Mouse (Mus musculus): Measurements from ENCODE around the gene Capn5.

Capn5 gene

GRCm38 (mm10) chr7:98104481-98105435, 73.3 kb downstream of the Capn5 start:
- DNase-seq: no peak

DNA sequence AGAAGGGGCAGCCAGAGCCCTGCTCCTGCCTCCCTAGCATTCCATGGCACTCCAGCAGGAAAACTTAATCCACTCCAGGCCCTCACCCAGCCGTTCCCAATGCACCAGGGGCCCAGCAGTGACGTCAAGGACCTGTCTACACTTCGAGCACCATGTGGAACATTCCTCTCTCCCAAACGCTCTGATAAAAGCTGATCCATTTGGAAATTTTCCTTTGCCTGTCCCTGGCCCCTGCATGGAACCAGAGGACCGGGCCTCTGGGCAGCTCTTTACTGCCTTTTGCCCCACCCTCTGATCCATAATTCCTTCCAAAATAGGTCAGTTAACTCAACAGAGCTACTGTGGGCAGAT, 74.2 kb downstream of the Capn5 start:
- DNase-seq: no peak

GRCm38 (mm10) chr7:98103002-98103941, 74.8 kb downstream of the Capn5 start:
- peak; percentile 72 for DNase-seq

DNA sequence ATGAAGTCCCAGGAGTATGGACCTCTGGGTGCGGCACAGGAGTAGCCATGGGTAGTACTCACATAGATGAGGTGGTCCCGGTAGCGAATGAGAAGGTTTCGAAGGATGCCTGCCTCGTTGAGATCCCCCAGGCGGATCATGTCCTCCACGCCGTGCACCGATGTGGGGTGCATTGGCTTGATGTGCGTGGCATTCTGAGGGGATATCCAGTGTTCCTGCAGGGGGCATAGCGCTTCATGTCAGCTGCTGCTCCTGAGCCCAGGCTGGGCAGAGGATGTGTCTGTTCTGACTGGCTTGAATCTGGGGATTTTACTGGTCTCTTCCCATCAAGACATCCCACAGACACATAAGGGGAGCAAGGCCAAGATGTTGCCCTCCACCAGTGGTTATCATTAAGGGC, 75.6 kb downstream of the Capn5 start:
- DNase-seq: no peak

GRCm38 (mm10) chr7:98097557-98097956, 80.5 kb downstream of the Capn5 start:
- no peak for DNase-seq

DNA sequence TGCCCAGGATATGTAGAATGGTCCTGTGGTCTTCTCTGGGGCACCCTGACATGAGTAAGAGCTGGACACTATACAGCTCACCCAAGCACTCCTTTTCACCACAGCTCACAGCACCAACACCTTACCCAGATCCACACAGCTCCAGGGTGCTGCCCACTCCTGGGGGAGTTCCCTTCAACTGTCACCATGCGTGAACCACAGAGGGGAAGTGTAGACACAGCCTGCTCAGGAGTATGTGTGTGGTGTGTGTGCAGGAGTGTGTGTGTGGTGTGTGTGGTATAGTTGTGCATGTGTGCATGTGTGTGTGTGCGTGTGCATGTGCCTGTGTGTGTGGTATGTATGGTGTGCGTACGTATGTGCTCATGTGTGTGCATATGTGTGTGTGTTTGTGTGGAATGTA, 82.2 kb downstream of the Capn5 start:
- no peak for DNase-seq

DNA sequence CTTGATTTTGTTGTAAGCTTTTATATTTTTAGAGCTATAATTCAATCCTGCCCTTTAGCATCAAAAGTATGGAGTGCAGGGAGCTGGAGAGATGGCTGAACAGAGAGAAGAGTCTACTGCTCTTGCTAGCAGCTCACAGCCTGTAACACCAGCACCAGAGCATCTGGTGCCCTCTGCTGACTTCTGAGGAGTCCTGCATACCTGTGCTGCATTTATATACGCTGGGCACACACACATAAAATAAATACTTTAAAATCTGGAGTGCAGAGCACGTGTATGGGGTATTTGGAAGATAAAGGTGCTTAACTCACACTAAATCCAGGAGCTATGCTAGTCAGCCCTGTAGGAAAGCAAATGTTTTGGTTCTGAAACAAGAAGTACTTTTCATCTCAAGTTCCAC, 91.7 kb downstream of the Capn5 start:
- no peak for DNase-seq

DNA sequence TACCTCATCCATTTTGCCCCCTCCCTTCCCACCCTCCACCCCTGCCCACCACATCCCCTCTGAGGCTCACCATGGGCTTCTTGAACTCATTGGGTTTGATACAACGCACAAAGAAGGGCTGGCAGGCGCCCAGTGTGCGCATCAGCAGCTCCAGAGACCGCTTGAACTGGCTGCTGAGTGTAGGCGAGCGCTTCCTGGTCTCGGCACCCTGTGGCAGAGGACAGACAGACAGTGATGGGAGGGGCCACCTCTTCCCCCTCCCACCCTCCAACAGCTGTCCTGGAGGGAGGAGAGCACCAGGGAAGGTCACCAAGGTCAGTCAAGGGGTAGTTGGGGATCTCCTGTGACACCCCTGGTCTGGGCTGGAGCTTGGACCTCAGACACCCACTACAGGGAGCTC, 92.8 kb downstream of the Capn5 start:
- no peak for DNase-seq

GRCm38 (mm10) chr7:98084541-98085293, 93.4 kb downstream of the Capn5 start:
- no peak for DNase-seq

- DNase-seq: no peak
Observed at GRCm38 (mm10) chr7:98082376-98082775, 95.7 kb downstream of the Capn5 start.

- DNase-seq: no peak
Observed at GRCm38 (mm10) chr7:98077453-98077852, 100.6 kb downstream of the Capn5 start.

GRCm38 (mm10) chr7:98071620-98072019, 106.5 kb downstream of the Capn5 start:
- DNase-seq: peak; percentile 84
